In the genomic region with DNA sequence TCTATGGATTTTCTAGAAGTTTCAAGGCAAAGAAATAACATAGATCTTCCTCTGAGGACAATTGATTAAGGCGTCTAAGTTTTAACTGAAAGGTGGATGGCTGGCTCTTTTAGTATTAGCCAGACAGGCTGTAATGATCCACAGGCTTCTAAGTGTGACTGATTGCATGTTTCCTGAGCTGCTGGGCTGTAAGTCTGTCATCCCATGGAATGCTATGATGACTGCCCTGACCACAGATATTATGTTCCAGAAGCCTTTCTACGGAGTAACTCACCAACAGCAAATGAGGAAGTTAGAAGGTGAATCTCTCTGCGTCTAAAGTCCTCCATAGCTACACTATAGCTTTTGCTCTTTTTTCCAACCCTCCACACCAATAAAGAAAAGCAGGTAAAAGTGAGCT, we compare ENCODE assay signal across 27 mouse cellular contexts.
"Had no signal": no experiment of that assay in that cellular context is flagged by ENCODE, and none has a peak within 500 bp of the region (broad histone marks: within the 10 kb centered on the region; RNA-seq: fewer than 3 reads in every experiment).

No protein-coding gene starts in this region.

- H3K4me3 ChIP-seq: embryonic facial prominence, embryonic 10.5 days; embryonic facial prominence, embryonic 12.5 days; embryonic facial prominence, embryonic 13.5 days; embryonic facial prominence, embryonic 15.5 days; erythroblast, embryonic 14.5 days; forebrain, embryonic 10.5 days; forebrain, embryonic 12.5 days; forebrain, embryonic 13.5 days; forebrain, embryonic 15.5 days; gastrocnemius, adult 2 months; heart, embryonic 10.5 days had no signal

- H3K36me3 ChIP-seq: embryonic facial prominence, embryonic 10.5 days; embryonic facial prominence, embryonic 12.5 days; embryonic facial prominence, embryonic 13.5 days; embryonic facial prominence, embryonic 15.5 days; forebrain, embryonic 10.5 days; forebrain, embryonic 12.5 days; forebrain, embryonic 15.5 days; heart, embryonic 10.5 days had no signal

- H3K27ac ChIP-seq: embryonic facial prominence, embryonic 10.5 days; embryonic facial prominence, embryonic 12.5 days; embryonic facial prominence, embryonic 13.5 days; embryonic facial prominence, embryonic 15.5 days; forebrain, embryonic 10.5 days; forebrain, embryonic 12.5 days; forebrain, embryonic 13.5 days; forebrain, embryonic 15.5 days; gastrocnemius, adult 2 months; heart, embryonic 10.5 days had no signal

- H3K27me3 ChIP-seq: embryonic facial prominence, embryonic 12.5 days; embryonic facial prominence, embryonic 13.5 days; embryonic facial prominence, embryonic 15.5 days; forebrain, embryonic 12.5 days; forebrain, embryonic 13.5 days; forebrain, embryonic 15.5 days had no signal

- DNase-seq: cerebellum, adult 8-10 months; cerebellum, adult 9-10 months; cerebellum, adult 9-11 months; cerebellum, postnatal 10 days; cerebellum, postnatal 14 days; cerebellum, postnatal 25 days; cerebellum, postnatal 36 days; embryo, embryonic 11 days; forebrain, postnatal 0 days; gastrocnemius, adult 2 months; gastrocnemius, postnatal 10 days; gastrocnemius, postnatal 14 days; gastrocnemius, postnatal 25 days; heart, adult 11 months; heart, adult 18-20 months had no signal

- H3K4me1 ChIP-seq: embryonic facial prominence, embryonic 10.5 days; embryonic facial prominence, embryonic 12.5 days; embryonic facial prominence, embryonic 13.5 days; embryonic facial prominence, embryonic 15.5 days; forebrain, embryonic 10.5 days; forebrain, embryonic 12.5 days; forebrain, embryonic 13.5 days; forebrain, embryonic 15.5 days; heart, embryonic 10.5 days had no signal

- ATAC-seq: forebrain, embryonic 13.5 days; forebrain, embryonic 14.5 days; forebrain, embryonic 15.5 days; forebrain, embryonic 16.5 days; forebrain, postnatal 0 days had no signal

- H3K9ac ChIP-seq: embryonic facial prominence, embryonic 12.5 days; embryonic facial prominence, embryonic 13.5 days; embryonic facial prominence, embryonic 15.5 days; forebrain, embryonic 12.5 days; forebrain, embryonic 13.5 days; forebrain, embryonic 15.5 days; forebrain, postnatal 0 days had no signal
